Mouse (Mus musculus) granulocyte monocyte progenitor cell, adult 5-6 weeks (primary cell): ENCODE results near the gene Gm9936. TPM values are rescaled to one million over a fixed set of nuclear protein-coding genes. Genes with fewer than 3 reads are reported as not detected.

Experiments
- total RNA-seq, 2 experiments: library from RNA; stranded (forward) in 1 of 2; stranded (reverse) in 1 of 2; fragments of 200-712, 200-1000 nt in 1 of 2; fragments of >200 nt in 1 of 2; fragmentation: Nextera tagmentation in 1 of 2; gene quantifications; 2 replicates each; pipeline ENCODE4 v1.2.3; 2014 to 2017

Gm9936 gene
- total RNA-seq, 2 experiments from 2014 or later, result not detected

Other genes with a start within 250 kb of the Gm9936 start
- 0.43 and 4.2 TPM in 2 replicates for gene Trpv4, start 200.3 kb downstream of the Gm9936 start, total RNA-seq (2014; fragmentation: Nextera tagmentation)
- 0.26 and 0.82 TPM in 2 replicates for gene Trpv4, start 200.3 kb downstream of the Gm9936 start, total RNA-seq (2017)
- gene Gltp, start 167.7 kb downstream of the Gm9936 start, total RNA-seq (2014; fragmentation: Nextera tagmentation), result 85.6 and 87.2 TPM in 2 replicates
- 21.8 and 30.8 TPM in 2 replicates for gene Gltp, start 167.7 kb downstream of the Gm9936 start, total RNA-seq (2017)
- gene Tchp, start 150.9 kb downstream of the Gm9936 start, total RNA-seq (2014; fragmentation: Nextera tagmentation), result 6.0 and 25.2 TPM in 2 replicates
- 9.8 and 12.6 TPM in 2 replicates for gene Tchp, start 150.9 kb downstream of the Gm9936 start, total RNA-seq (2017)
- 271 and 278 TPM in 2 replicates for gene Ankrd13a, start 84.0 kb downstream of the Gm9936 start, total RNA-seq (2014; fragmentation: Nextera tagmentation)
- 310 and 331 TPM in 2 replicates for gene Ankrd13a, start 84.0 kb downstream of the Gm9936 start, total RNA-seq (2017)
- gene Git2, start 83.2 kb downstream of the Gm9936 start, total RNA-seq (2014; fragmentation: Nextera tagmentation), result 113 and 128 TPM in 2 replicates
- 77.9 and 117 TPM in 2 replicates for gene Git2, start 83.2 kb downstream of the Gm9936 start, total RNA-seq (2017)
- gene 1500011B03Rik, start 35.2 kb downstream of the Gm9936 start, total RNA-seq (2014; fragmentation: Nextera tagmentation), result 44.4 and 76.8 TPM in 2 replicates
- 44.0 and 57.4 TPM in 2 replicates for gene 1500011B03Rik, start 35.2 kb downstream of the Gm9936 start, total RNA-seq (2017)
- gene 4930519G04Rik, start 5.0 kb downstream of the Gm9936 start, total RNA-seq (2014; fragmentation: Nextera tagmentation), result 1.6 TPM in 1 of 2 replicates, not detected in the other
- not detected in 2 replicates for gene 4930519G04Rik, start 5.0 kb downstream of the Gm9936 start, total RNA-seq (2017)
- 6.7 and 10.4 TPM in 2 replicates for gene Oasl2, start 38.3 kb upstream of the Gm9936 start, total RNA-seq (2014; fragmentation: Nextera tagmentation)
- gene Oasl2, start 38.3 kb upstream of the Gm9936 start, total RNA-seq (2017), result 4.7 and 7.6 TPM in 2 replicates
- 5.2 and 5.4 TPM in 2 replicates for gene Oasl1, start 64.6 kb upstream of the Gm9936 start, total RNA-seq (2014; fragmentation: Nextera tagmentation)
- 0.73 and 1.8 TPM in 2 replicates for gene Oasl1, start 64.6 kb upstream of the Gm9936 start, total RNA-seq (2017)
- gene 2210016L21Rik, start 83.5 kb upstream of the Gm9936 start, total RNA-seq (2014; fragmentation: Nextera tagmentation), result 9.0 and 12.3 TPM in 2 replicates
- gene 2210016L21Rik, start 83.5 kb upstream of the Gm9936 start, total RNA-seq (2017), result 10.7 and 14.2 TPM in 2 replicates
- gene Hnf1a, start 112.4 kb upstream of the Gm9936 start, total RNA-seq (2014; fragmentation: Nextera tagmentation), result not detected in 2 replicates
- gene Hnf1a, start 112.4 kb upstream of the Gm9936 start, total RNA-seq (2017), result not detected in 2 replicates
- 42.8 and 43.9 TPM in 2 replicates for gene Sppl3, start 152.5 kb upstream of the Gm9936 start, total RNA-seq (2014; fragmentation: Nextera tagmentation)
- gene Sppl3, start 152.5 kb upstream of the Gm9936 start, total RNA-seq (2017), result 21.7 and 26.5 TPM in 2 replicates
- not detected in 2 replicates for gene Gm10401, start 239.6 kb upstream of the Gm9936 start, total RNA-seq (2014; fragmentation: Nextera tagmentation)
- 0.26 TPM in 1 of 2 replicates, not detected in the other for gene Gm10401, start 239.6 kb upstream of the Gm9936 start, total RNA-seq (2017)